Comparison of ENCODE assay signal across 21 mouse cellular contexts in genomic region chr17:78415255-78415654, GRCm38 (mm10). TPM values are rescaled to one million over a fixed set of nuclear protein-coding genes. Genes with fewer than 3 reads are reported as not detected.
DNase-seq lines count a peak whose midpoint lies in the region; ATAC-seq and TF ChIP-seq lines count a peak whose summit lies in the region.
"Had no signal": no experiment of that assay in that cellular context is flagged by ENCODE, and none has a peak within 500 bp of the region (broad histone marks: within the 10 kb centered on the region; RNA-seq: fewer than 3 reads in every experiment).

No protein-coding gene starts in this region.

- no peak for TF ChIP-seq EP300 in stomach, postnatal 0 days (optimal IDR thresholded peaks at IDR 0.05)

- 63% methylated on average over 2 of the region's 2 CpGs for WGBS in stomach, embryonic 15.5 days
- WGBS in stomach, postnatal 0 days = 82% methylated on average over 2 of the region's 2 CpGs
- 46% methylated on average over 2 of the region's 2 CpGs for WGBS in liver, embryonic 13.5 days (ENCODE audit: insufficient replicate concordance)

- H3K4me2 ChIP-seq in stomach, embryonic 15.5 days = no peak overlapping the region
- no peak overlapping the region for H3K4me2 ChIP-seq in stomach, postnatal 0 days (replicated peaks; ENCODE audit: low read depth)
- H3K4me2 ChIP-seq in liver, embryonic 13.5 days = peak overlapping the region; percentile 86
- H3K4me2 ChIP-seq: heart, embryonic 13.5 days; hindbrain, embryonic 15.5 days; limb, embryonic 13.5 days; lung, embryonic 15.5 days; midbrain, embryonic 11.5 days had no signal

- H3K27ac ChIP-seq in gastrocnemius, adult 2 months = peak overlapping the region; percentile 60
- 0 out of 2 replicates have a peak overlapping the region, but pooled peaks have one; percentile 21 for H3K27ac ChIP-seq in stomach, embryonic 15.5 days
- H3K27ac ChIP-seq in stomach, postnatal 0 days (replicated peaks) = no peak overlapping the region
- no peak overlapping the region for H3K27ac ChIP-seq in liver, embryonic 13.5 days
- H3K27ac ChIP-seq: heart, embryonic 13.5 days; hindbrain, embryonic 15.5 days; limb, embryonic 13.5 days; lung, embryonic 15.5 days; macrophage had no signal

- H3K9ac ChIP-seq in stomach, embryonic 15.5 days = no peak overlapping the region
- H3K9ac ChIP-seq in stomach, postnatal 0 days (ENCODE audit: low read length) = no peak overlapping the region
- H3K9ac ChIP-seq in liver, embryonic 13.5 days = peak overlapping the region; percentile 26
- H3K9ac ChIP-seq: heart, embryonic 13.5 days; hindbrain, embryonic 15.5 days; limb, embryonic 13.5 days; lung, embryonic 15.5 days had no signal

- no peak for ATAC-seq in stomach, embryonic 15.5 days (ENCODE audit: insufficient read depth, low FRiP score, low read depth)
- no peak for ATAC-seq in stomach, postnatal 0 days (ENCODE audit: low FRiP score, low TSS enrichment)
- ATAC-seq in liver, embryonic 13.5 days (ENCODE audit: low read depth) = no peak
- ATAC-seq: forebrain, embryonic 14.5 days had no signal

- intact Hi-C loops in gastrocnemius, adult 2 months (cut with DNase I) = loop anchor here (5.0 kb wide), 1 partner anchor 53 kb away; no protein-coding TSS in a partner anchor

- H3K4me1 ChIP-seq in stomach, embryonic 15.5 days = peaks cover 3% of the 10 kb centered on the region; the same call in 1 of the 2 replicates
- no peaks in the 10 kb centered on the region for H3K4me1 ChIP-seq in stomach, postnatal 0 days (replicated peaks; ENCODE audit: control insufficient read depth, insufficient read depth)
- peaks cover 45% of the 10 kb centered on the region for H3K4me1 ChIP-seq in liver, embryonic 13.5 days (replicated peaks)

- no peaks in the 10 kb centered on the region for H3K9me3 ChIP-seq in stomach, embryonic 15.5 days
- no peaks in the 10 kb centered on the region for H3K9me3 ChIP-seq in stomach, postnatal 0 days (ENCODE audit: control insufficient read depth, low read length)
- H3K9me3 ChIP-seq in liver, embryonic 13.5 days (replicated peaks) = no peaks in the 10 kb centered on the region
- H3K9me3 ChIP-seq: heart, embryonic 13.5 days; hindbrain, embryonic 15.5 days; limb, embryonic 13.5 days; lung, embryonic 15.5 days had no signal

- peak overlapping the region; percentile 17 for H3K4me3 ChIP-seq in gastrocnemius, adult 2 months
- no peak overlapping the region for H3K4me3 ChIP-seq in stomach, embryonic 15.5 days (replicated peaks)
- no peak overlapping the region for H3K4me3 ChIP-seq in stomach, postnatal 0 days (ENCODE audit: low read depth, low read length)
- no peak overlapping the region for H3K4me3 ChIP-seq in liver, embryonic 13.5 days (replicated peaks)
- H3K4me3 ChIP-seq: heart, embryonic 13.5 days; hindbrain, embryonic 15.5 days; limb, embryonic 13.5 days; lung, embryonic 15.5 days had no signal

- no peaks in the 10 kb centered on the region for H3K36me3 ChIP-seq in stomach, embryonic 15.5 days
- H3K36me3 ChIP-seq in stomach, postnatal 0 days (ENCODE audit: control insufficient read depth, insufficient read depth, low read length) = 0 out of 2 replicates have a peak, but pooled peaks cover 3% of the 10 kb centered on the region
- H3K36me3 ChIP-seq in liver, embryonic 13.5 days = peaks cover 19% of the 10 kb centered on the region
- H3K36me3 ChIP-seq: hindbrain, embryonic 15.5 days had no signal

- H3K27me3 ChIP-seq in stomach, embryonic 15.5 days (replicated peaks) = no peaks in the 10 kb centered on the region
- H3K27me3 ChIP-seq in stomach, postnatal 0 days (ENCODE audit: control insufficient read depth, insufficient read depth, low read length) = no peaks in the 10 kb centered on the region
- H3K27me3 ChIP-seq in liver, embryonic 13.5 days = no peaks in the 10 kb centered on the region
- H3K27me3 ChIP-seq: heart, embryonic 13.5 days; hindbrain, embryonic 15.5 days; limb, embryonic 13.5 days; lung, embryonic 15.5 days had no signal

- TF ChIP-seq CTCF in gastrocnemius, adult 2 months (IDR thresholded peaks at IDR 0.05) = no peak
- TF ChIP-seq CTCF in stomach, postnatal 0 days (IDR thresholded peaks at IDR 0.05; ENCODE audit: low read depth) = no peak

- no peak for DNase-seq in gastrocnemius, adult 2 months
- no peak for DNase-seq in gastrocnemius, adult 8-10 months (ENCODE audit: low spot score in 2 of 2)
- DNase-seq in stomach, postnatal 0 days (ENCODE audit: low spot score) = no peak
- DNase-seq in liver, embryonic 13.5 days = no peak
- DNase-seq in kidney, postnatal 4 days = no peak
- no peak for DNase-seq in kidney, postnatal 14 days
- no peak for DNase-seq in adrenal gland, adult 2 months
- DNase-seq: adrenal gland, postnatal 25 days; cerebellum, adult 9-10 months; gastrocnemius, postnatal 10 days; heart, postnatal 4 days; kidney, adult 18-20 months; kidney, postnatal 25 days had no signal

RNA-seq across cellular contexts. Expression of gene Fez2, which starts 2.7 kb away (rescaled TPM):
- 10 to 100 TPM; 58.2 to 65.3 TPM for total RNA-seq in gastrocnemius, adult 2 months (2021)
- 10 to 100 TPM; 60.3 to 95.0 (median 77.1) TPM for total RNA-seq in gastrocnemius, adult 8-10 months (2022)
- 37.7 and 39.6 TPM in 2 replicates for polyA plus RNA-seq in stomach, embryonic 15.5 days (2015; fragmentation: Nextera tagmentation; extraction: Ambion mirVana)
- 27.2 and 28.7 TPM in 2 replicates for polyA plus RNA-seq in stomach, postnatal 0 days (2015; fragmentation: Nextera tagmentation; extraction: Ambion mirVana)
- 17.6 and 19.5 TPM in 2 replicates for polyA plus RNA-seq in liver, embryonic 13.5 days (2015; fragmentation: Nextera tagmentation; extraction: Ambion mirVana)
- total RNA-seq in adrenal gland, adult 2 months (2021) = 10 to 100 TPM; 59.1 to 70.7 TPM
- 31.5 and 38.3 TPM in 2 replicates for polyA plus RNA-seq in adrenal gland, adult 2 months (2012; rRNA removed)

Comparison
In these comparisons a context has a peak if more than half of its experiments do, and no peak if none do; other contexts are left out.
1. H3K27ac ChIP-seq: peak in gastrocnemius, adult 2 months (single experiment) and stomach, embryonic 15.5 days (single experiment); none in stomach, postnatal 0 days (single experiment) and liver, embryonic 13.5 days (single experiment).